Mouse (Mus musculus): ENCODE measurements around the gene Clec4n. TPM values are rescaled to one million over a fixed set of nuclear protein-coding genes. Genes with fewer than 3 reads are reported as not detected.

Gene Clec4n
- total RNA-seq (2023), result 0.61 TPM

DNA sequence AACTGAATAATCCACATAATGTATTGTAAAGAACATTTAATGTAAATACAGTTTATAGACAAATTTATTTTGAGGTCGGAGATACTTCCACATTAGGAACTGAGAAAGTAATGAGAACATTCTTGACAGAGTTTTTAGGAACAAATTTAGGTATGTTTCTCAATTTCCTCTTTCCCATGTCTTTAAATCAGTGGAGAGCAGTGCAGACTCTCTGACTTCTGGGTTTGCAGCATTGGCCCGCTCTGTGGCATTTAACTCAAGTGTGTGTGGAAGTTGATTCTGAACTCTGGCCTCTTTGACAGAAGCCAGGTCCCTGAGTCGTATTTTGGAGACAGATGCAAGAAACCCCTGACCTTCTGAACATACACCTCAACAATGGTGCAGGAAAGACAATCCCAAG lies at the start of gene Clec4n:
Gene Clec4n (plus strand): TSS at position 200 of the 400 bp plus-strand sequence.

GRCm38 (mm10) chr6:123261555-123262161 lies 32.0 kb downstream of the Clec4n start, which contains the start of gene Clec4d:
Clec4d (plus strand) TSS chr6:123262111.

GRCm38 (mm10) chr6:123289753-123290152 lies 60.1 kb downstream of the Clec4n start, which contains the start of gene Clec4e:
Clec4e (minus strand) TSS chr6:123289870.

Other genes with a start within 250 kb of the Clec4n start
- 1.0 TPM for gene Clec4a4, start 239.5 kb upstream of the Clec4n start, total RNA-seq (2023)
- not detected for gene Clec4b1, start 179.9 kb upstream of the Clec4n start, total RNA-seq (2023)
- gene Clec4a2, start 123.4 kb upstream of the Clec4n start, total RNA-seq (2023), result 1.5 TPM
- gene Clec4b2, start 57.0 kb upstream of the Clec4n start, total RNA-seq (2023), result not detected
- not detected for gene Clec4d, start 32.3 kb downstream of the Clec4n start, total RNA-seq (2023)
- 2.7 TPM for gene Clec4e, start 60.0 kb downstream of the Clec4n start, total RNA-seq (2023)
- not detected for gene Vmn2r19, start 78.5 kb downstream of the Clec4n start, total RNA-seq (2023)
- gene Vmn2r20, start 188.3 kb downstream of the Clec4n start, total RNA-seq (2023), result 0.03 TPM